Mouse (Mus musculus): Measurements from ENCODE around the gene Zfp426. TPM values are rescaled to one million over a fixed set of nuclear protein-coding genes. Genes with fewer than 3 reads are reported as not detected.

Zfp426 gene
- total and polyA plus RNA-seq, 3 experiments: 3.8 to 12.8 (median 7.9) TPM

GRCm38 (mm10) chr9:20519949-20520348 lies 27.4 kb upstream of the Zfp426 start:
- Histone ChIP-seq H3K4me1 (ENCODE audit: control insufficient read depth, insufficient read depth, low read length) (peaks cover 9% of the 10 kb centered on the region), H3K4me3 (peak overlapping the region; percentile 90), H3K36me3 (ENCODE audit: control insufficient read depth, insufficient read depth, low read length) (peaks cover 28% of the 10 kb centered on the region), H3K79me2 (replicated peaks; ENCODE audit: control insufficient read depth, insufficient read depth, low read length) (peaks cover 5% of the 10 kb centered on the region), H3K27me3 (ENCODE audit: control insufficient read depth, insufficient read depth, low read length) (no peaks in the 10 kb centered on the region), H3K9ac (ENCODE audit: low read depth, low read length) (peak overlapping the region; percentile 48; the same call in 1 of the 2 replicates), H3K27ac (no peak overlapping the region)
- 42% methylated on average over 4 of the region's 4 CpGs for WGBS
- intact Hi-C loops (cut with DNase I): loop anchor here (2.0 to 10.0 kb wide), 3 partner anchors 25 to 125 kb away; partner anchors contain the start of genes Fbxl12, Ubl5 and Zfp426
- DNase-seq: no peak
- TF ChIP-seq EP300 (IDR thresholded peaks at IDR 0.05; ENCODE audit: insufficient read depth, low read depth, low read length) (no peak), CTCF (IDR thresholded peaks at IDR 0.05) (no peak), POLR2A (IDR thresholded peaks at IDR 0.05; ENCODE audit: insufficient read depth, low read depth, low read length) (no peak)

- WGBS: 85% methylated on average over 4 of the region's 4 CpGs
Observed at GRCm38 (mm10) chr9:20518708-20519107, 26.2 kb upstream of the Zfp426 start.

GRCm38 (mm10) chr9:20517727-20518126 lies 25.2 kb upstream of the Zfp426 start:
- Histone ChIP-seq H3K79me2 (replicated peaks; ENCODE audit: control insufficient read depth, insufficient read depth, low read length) (peaks cover 9% of the 10 kb centered on the region), H3K36me3 (ENCODE audit: control insufficient read depth, insufficient read depth, low read length) (peaks cover 37% of the 10 kb centered on the region), H3K9ac (ENCODE audit: low read depth, low read length) (no peak overlapping the region), H3K4me1 (ENCODE audit: control insufficient read depth, insufficient read depth, low read length) (peaks cover 16% of the 10 kb centered on the region), H3K27me3 (ENCODE audit: control insufficient read depth, insufficient read depth, low read length) (no peaks in the 10 kb centered on the region), H3K27ac (no peak overlapping the region), H3K4me3 (no peak overlapping the region)
- TF ChIP-seq EP300 (IDR thresholded peaks at IDR 0.05; ENCODE audit: insufficient read depth, low read depth, low read length) (no peak), CTCF (IDR thresholded peaks at IDR 0.05) (no peak), POLR2A (IDR thresholded peaks at IDR 0.05; ENCODE audit: insufficient read depth, low read depth, low read length) (no peak)
- WGBS: 87% methylated on average over 1 of the region's 1 CpGs
- intact Hi-C loops (cut with DNase I): no loop called here
- no peak for DNase-seq

More at GRCm38 (mm10) chr9:20518708-20519107, 26.2 kb upstream of the Zfp426 start:
- no peak overlapping the region for H3K4me3 ChIP-seq
- no peak overlapping the region for H3K9ac ChIP-seq (ENCODE audit: low read depth, low read length)
- intact Hi-C loops (cut with DNase I): no loop called here
- peaks cover 8% of the 10 kb centered on the region for H3K79me2 ChIP-seq (replicated peaks; ENCODE audit: control insufficient read depth, insufficient read depth, low read length)
- DNase-seq: no peak
- H3K4me1 ChIP-seq (ENCODE audit: control insufficient read depth, insufficient read depth, low read length): peaks cover 11% of the 10 kb centered on the region
- H3K27me3 ChIP-seq (ENCODE audit: control insufficient read depth, insufficient read depth, low read length): no peaks in the 10 kb centered on the region
- no peak overlapping the region for H3K27ac ChIP-seq
- H3K36me3 ChIP-seq (ENCODE audit: control insufficient read depth, insufficient read depth, low read length): peaks cover 37% of the 10 kb centered on the region
- TF ChIP-seq POLR2A (IDR thresholded peaks at IDR 0.05; ENCODE audit: insufficient read depth, low read depth, low read length): no peak
- no peak for TF ChIP-seq EP300 (IDR thresholded peaks at IDR 0.05; ENCODE audit: insufficient read depth, low read depth, low read length)

- H3K4me3 ChIP-seq: no peak overlapping the region
- WGBS: 88% methylated on average over 3 of the region's 3 CpGs
Observed at GRCm38 (mm10) chr9:20514016-20514415, 21.5 kb upstream of the Zfp426 start.

DNA sequence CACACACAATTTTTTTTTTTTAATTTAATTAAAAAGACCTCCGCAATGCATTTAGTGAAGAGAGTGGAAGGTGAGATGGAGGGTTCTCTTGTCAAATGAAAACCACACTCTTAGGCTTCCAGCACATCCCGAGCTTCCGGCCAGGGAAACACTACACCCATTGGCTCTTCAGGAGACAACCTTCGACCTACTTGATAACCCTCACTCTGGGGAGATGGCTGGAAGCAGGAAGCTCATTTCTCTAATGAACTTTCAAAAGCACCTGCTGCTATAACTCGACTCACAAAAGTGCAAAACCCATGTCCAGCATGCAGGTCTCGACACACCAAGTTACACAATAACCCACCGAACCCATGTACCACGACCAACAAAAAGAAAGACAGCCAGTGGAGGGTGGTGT lies 20.2 kb upstream of the Zfp426 start:
- no peak overlapping the region for H3K4me3 ChIP-seq
- WGBS: 68% methylated on average over 8 of the region's 8 CpGs
- intact Hi-C loops (cut with DNase I): no loop called here
- H3K27ac ChIP-seq: no peak overlapping the region
- peaks cover 7% of the 10 kb centered on the region for H3K79me2 ChIP-seq (replicated peaks; ENCODE audit: control insufficient read depth, insufficient read depth, low read length)
- H3K27me3 ChIP-seq (ENCODE audit: control insufficient read depth, insufficient read depth, low read length): no peaks in the 10 kb centered on the region
- peaks cover 23% of the 10 kb centered on the region for H3K36me3 ChIP-seq (ENCODE audit: control insufficient read depth, insufficient read depth, low read length)
- H3K4me1 ChIP-seq (ENCODE audit: control insufficient read depth, insufficient read depth, low read length): peaks cover 9% of the 10 kb centered on the region
- TF ChIP-seq POLR2A (IDR thresholded peaks at IDR 0.05; ENCODE audit: insufficient read depth, low read depth, low read length): no peak
- no peak overlapping the region for H3K9ac ChIP-seq (ENCODE audit: low read depth, low read length)
- no peak for DNase-seq

More at GRCm38 (mm10) chr9:20514016-20514415, 21.5 kb upstream of the Zfp426 start:
- H3K27ac ChIP-seq: no peak overlapping the region
- peaks cover 32% of the 10 kb centered on the region for H3K36me3 ChIP-seq (ENCODE audit: control insufficient read depth, insufficient read depth, low read length)
- no peak overlapping the region for H3K9ac ChIP-seq (ENCODE audit: low read depth, low read length)
- peaks cover 7% of the 10 kb centered on the region for H3K79me2 ChIP-seq (replicated peaks; ENCODE audit: control insufficient read depth, insufficient read depth, low read length)
- TF ChIP-seq POLR2A (IDR thresholded peaks at IDR 0.05; ENCODE audit: insufficient read depth, low read depth, low read length) (no peak), EP300 (IDR thresholded peaks at IDR 0.05; ENCODE audit: insufficient read depth, low read depth, low read length) (no peak), CTCF (IDR thresholded peaks at IDR 0.05) (no peak)
- intact Hi-C loops (cut with DNase I): no loop called here
- H3K4me1 ChIP-seq (ENCODE audit: control insufficient read depth, insufficient read depth, low read length): peaks cover 11% of the 10 kb centered on the region
- no peak for DNase-seq
- H3K27me3 ChIP-seq (ENCODE audit: control insufficient read depth, insufficient read depth, low read length): no peaks in the 10 kb centered on the region

DNA sequence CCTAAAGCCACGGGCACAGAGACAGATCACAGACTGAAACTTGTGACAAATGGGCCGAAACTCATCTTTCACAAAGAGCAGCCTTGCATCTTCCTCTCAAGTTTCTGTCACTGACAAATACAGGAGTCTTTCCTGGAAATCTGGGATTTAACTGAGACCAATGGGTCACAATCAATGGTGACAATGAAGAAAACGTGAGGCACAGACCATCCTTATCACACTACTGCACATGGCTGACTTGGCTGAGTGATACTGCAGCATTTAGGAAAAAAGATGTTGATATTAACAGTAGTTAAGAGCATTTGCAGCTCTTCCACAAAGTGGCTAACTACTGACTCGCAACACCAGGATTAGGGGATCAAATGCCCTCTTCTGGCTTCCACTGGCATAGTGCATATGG lies 19.1 kb upstream of the Zfp426 start:
- no peak overlapping the region for H3K9ac ChIP-seq (ENCODE audit: low read depth, low read length)
- 81% methylated on average over 4 of the region's 4 CpGs for WGBS
- H3K27me3 ChIP-seq (ENCODE audit: control insufficient read depth, insufficient read depth, low read length): no peaks in the 10 kb centered on the region
- no peak overlapping the region for H3K4me3 ChIP-seq
- H3K79me2 ChIP-seq (replicated peaks; ENCODE audit: control insufficient read depth, insufficient read depth, low read length): peaks cover 5% of the 10 kb centered on the region
- H3K27ac ChIP-seq: no peak overlapping the region
- H3K36me3 ChIP-seq (ENCODE audit: control insufficient read depth, insufficient read depth, low read length): peaks cover 19% of the 10 kb centered on the region
- TF ChIP-seq POLR2A (IDR thresholded peaks at IDR 0.05; ENCODE audit: insufficient read depth, low read depth, low read length) (no peak), EP300 (IDR thresholded peaks at IDR 0.05; ENCODE audit: insufficient read depth, low read depth, low read length) (no peak), CTCF (IDR thresholded peaks at IDR 0.05) (no peak)
- peaks cover 6% of the 10 kb centered on the region for H3K4me1 ChIP-seq (ENCODE audit: control insufficient read depth, insufficient read depth, low read length)
- intact Hi-C loops (cut with DNase I): no loop called here
- DNase-seq: no peak

Measured in heart, adult 2 months (tissue).